Mouse (Mus musculus) neural tube, embryonic 15.5 days (tissue): ENCODE data around the gene Pced1b. TPM values are rescaled to one million over a fixed set of nuclear protein-coding genes. Genes with fewer than 3 reads are reported as not detected.

Experiments used
- ATAC-seq: fragments of 200-750 bp; cut with Nextera tagmentation; 2 replicates; pipeline ENCODE4 v1.8.0; 2017; ENCODE audit warnings: mild to moderate bottlenecking, moderate TSS enrichment, moderate library complexity; ENCODE audit not compliant: low FRiP score
- H3K27ac ChIP-seq: fragments of 300-500 bp; sonication (generic); replicated peaks from 2 replicates; pipeline ENCODE4 v1.5.1; 2015; ENCODE audit warnings: mild to moderate bottlenecking, inconsistent platforms
- H3K27me3 ChIP-seq: fragments of 300-500 bp; sonication (generic); replicated peaks from 2 replicates; pipeline ENCODE4 v1.6.1; 2015; ENCODE audit warnings: inconsistent platforms
- H3K36me3 ChIP-seq: fragments of 300-500 bp; sonication (generic); 2 replicates; pipeline ENCODE4 v1.6.1; 2015; ENCODE audit warnings: inconsistent platforms
- H3K4me1 ChIP-seq: fragments of 300-500 bp; sonication (generic); 2 replicates; pipeline ENCODE4 v1.6.1; 2015; ENCODE audit warnings: inconsistent platforms
- H3K4me2 ChIP-seq: fragments of 300-500 bp; sonication (generic); 2 replicates; pipeline ENCODE4 v1.6.1; 2015; ENCODE audit warnings: inconsistent platforms, mild to moderate bottlenecking, moderate library complexity
- H3K4me3 ChIP-seq: fragments of 300-500 bp; sonication (generic); replicated peaks from 2 replicates; pipeline ENCODE4 v1.5.1; 2015; ENCODE audit warnings: mild to moderate bottlenecking, inconsistent platforms
- H3K9ac ChIP-seq: fragments of 300-500 bp; sonication (generic); replicated peaks from 2 replicates; pipeline ENCODE4 v1.6.1; 2015; ENCODE audit warnings: mild to moderate bottlenecking, inconsistent platforms
- H3K9me3 ChIP-seq: fragments of 300-500 bp; sonication (generic); replicated peaks from 2 replicates; pipeline ENCODE4 v1.6.1; 2016; ENCODE audit warnings: inconsistent platforms
- whole genome bisulfite sequencing: fragments of 180-500 bp; shearing (Covaris S2); methylation state at CpG from one replicate; pipeline ENCODE4 v1.1.7; 2015; ENCODE audit warnings: mixed read lengths; 5-methylcytosine and 5-hydroxymethylcytosine counted together
- polyA plus RNA-seq: library from polyadenylated mRNA; unstranded; fragments of >200 nt; fragmentation: Nextera tagmentation; extraction: Ambion mirVana; gene quantifications from 2 replicates; pipeline ENCODE4 v1.2.1, GENCODE M21; 2015

The Pced1b gene
- polyA plus RNA-seq, 1 experiment from 2014 or later, result 4.0 TPM

DNA sequence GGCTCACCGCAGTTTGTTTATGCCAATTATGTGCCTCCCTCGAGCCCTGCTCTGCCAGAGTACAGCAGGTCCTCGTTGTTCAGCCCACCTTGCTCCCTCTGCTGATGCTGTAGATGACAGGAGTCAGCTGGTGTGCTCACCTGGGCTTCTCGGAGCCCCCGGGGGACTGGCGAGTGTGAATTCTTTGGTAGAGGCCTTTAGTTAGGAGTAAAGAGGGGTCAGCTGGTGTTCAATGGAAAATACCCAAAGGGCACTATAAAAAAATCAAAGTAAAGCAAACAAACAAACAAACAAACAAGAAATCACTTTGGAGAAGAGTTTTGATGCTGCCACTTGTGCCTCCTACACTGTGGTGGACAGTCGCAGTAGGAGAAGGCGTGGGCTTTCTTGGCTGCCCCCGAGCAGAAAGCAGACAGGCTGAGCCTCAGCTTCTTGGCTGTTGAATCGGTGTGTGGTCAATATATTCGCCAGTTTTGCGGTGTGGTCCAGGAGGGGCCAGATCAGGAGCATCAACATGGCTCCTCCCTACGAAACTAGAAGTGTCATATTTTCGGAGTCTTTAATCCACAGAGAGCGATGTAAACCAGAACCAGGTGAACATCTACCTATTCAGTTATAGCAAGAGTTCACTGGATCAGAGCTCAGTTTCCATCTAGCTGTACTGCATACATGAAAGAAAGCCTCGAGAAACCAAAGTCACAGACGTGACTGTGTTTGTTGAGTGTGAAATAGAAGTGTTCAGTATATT lies 11.8 kb downstream of the Pced1b start:
- no peak overlapping the region for H3K4me3 ChIP-seq
- WGBS, result 86% methylated on average over 17 of the region's 17 CpGs
- no peaks in the 10 kb centered on the region; the same call in 1 of the 2 replicates for H3K4me1 ChIP-seq
- no peak for ATAC-seq
- H3K9me3 ChIP-seq, result no peaks in the 10 kb centered on the region
- no peak overlapping the region for H3K9ac ChIP-seq
- no peaks in the 10 kb centered on the region for H3K27me3 ChIP-seq
- no peak overlapping the region for H3K27ac ChIP-seq
- H3K36me3 ChIP-seq, result no peaks in the 10 kb centered on the region
- H3K4me2 ChIP-seq, result no peak overlapping the region

DNA sequence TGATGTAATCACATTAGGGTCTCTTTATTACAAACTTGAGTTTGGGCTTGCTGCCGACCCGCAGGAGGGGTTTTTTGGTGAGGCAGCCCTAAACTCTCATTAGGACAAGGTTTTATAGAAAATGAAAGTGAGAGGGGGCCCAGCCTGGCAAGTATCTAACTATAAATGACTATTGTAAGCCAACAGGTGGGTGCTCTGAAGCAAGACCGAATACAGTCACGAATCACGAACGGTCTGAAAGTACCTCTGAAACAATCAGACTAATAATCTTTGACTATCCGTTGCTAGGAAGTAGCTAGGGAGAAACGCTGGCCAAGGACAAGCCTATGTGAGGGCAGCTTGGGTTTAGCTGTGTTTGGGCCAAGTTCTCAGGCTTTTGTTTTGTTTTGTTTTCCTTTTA lies 12.4 kb downstream of the Pced1b start:
- whole genome bisulfite sequencing, result 83% methylated on average over 8 of the region's 8 CpGs
- no peak overlapping the region for H3K9ac ChIP-seq
- H3K27me3 ChIP-seq, result no peaks in the 10 kb centered on the region
- no peaks in the 10 kb centered on the region for H3K9me3 ChIP-seq
- no peak overlapping the region for H3K27ac ChIP-seq
- no peaks in the 10 kb centered on the region for H3K36me3 ChIP-seq
- no peak overlapping the region for H3K4me3 ChIP-seq
- no peak overlapping the region for H3K4me2 ChIP-seq
- no peaks in the 10 kb centered on the region; the same call in 1 of the 2 replicates for H3K4me1 ChIP-seq
- no peak for ATAC-seq

DNA sequence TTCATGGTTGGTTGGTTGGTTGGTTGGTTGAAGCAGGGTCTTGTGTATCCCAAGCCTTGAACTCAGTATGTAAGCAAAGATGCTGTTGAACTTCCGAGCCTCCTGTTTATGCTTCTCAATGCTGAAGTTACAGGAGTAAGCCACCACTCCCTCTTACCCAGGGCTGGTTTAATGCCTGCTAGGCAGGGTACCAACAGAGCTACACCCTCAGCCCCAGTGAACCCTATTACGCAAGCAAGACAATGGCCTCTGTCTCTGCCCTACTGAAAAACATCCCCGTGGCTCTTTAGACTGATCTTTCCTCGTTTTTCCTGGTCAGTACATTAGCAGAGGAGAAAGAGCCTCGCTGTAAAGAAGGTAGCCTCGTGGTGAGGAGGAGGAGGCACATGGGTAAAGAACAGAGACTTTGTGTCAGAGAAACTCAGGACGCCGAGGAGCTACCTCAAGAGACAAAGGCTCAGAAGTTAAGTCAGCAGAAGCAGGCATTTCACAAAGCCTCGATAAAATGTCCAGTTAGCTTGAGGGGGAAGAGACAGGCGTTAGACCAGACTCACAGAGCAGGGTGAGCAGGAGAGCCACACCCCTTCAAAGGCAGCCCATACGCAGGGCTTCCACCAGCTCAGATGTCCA lies 13.2 kb downstream of the Pced1b start:
- WGBS, result 80% methylated on average over 11 of the region's 11 CpGs
- Histone ChIP-seq H3K9me3 (no peaks in the 10 kb centered on the region), H3K27ac (no peak overlapping the region), H3K27me3 (no peaks in the 10 kb centered on the region), H3K36me3 (no peaks in the 10 kb centered on the region), H3K9ac (no peak overlapping the region), H3K4me1 (no peaks in the 10 kb centered on the region; the same call in 1 of the 2 replicates), H3K4me2 (no peak overlapping the region), H3K4me3 (no peak overlapping the region)
- ATAC-seq, result no peak

DNA sequence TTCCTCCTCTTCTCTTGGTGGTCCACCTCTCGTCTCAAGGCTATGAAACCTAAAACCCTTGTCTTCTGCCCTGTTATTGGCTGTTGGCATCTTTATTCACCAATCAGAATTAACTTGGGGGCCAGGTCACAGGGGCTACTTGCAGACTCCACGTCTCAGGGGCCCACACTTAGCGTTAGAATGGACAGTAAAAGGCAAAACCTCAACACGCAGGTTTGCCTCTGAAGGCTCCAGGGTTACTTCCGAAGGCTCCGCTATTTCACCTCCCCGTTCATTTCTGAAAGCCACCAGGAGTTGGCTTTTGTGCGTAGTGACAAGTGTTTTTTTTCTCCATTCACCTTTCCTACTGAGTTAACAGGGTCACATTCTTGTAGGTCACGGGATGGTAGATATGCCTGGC lies 15.3 kb downstream of the Pced1b start:
- Histone ChIP-seq H3K36me3 (no peaks in the 10 kb centered on the region), H3K9ac (no peak overlapping the region), H3K9me3 (no peaks in the 10 kb centered on the region), H3K27me3 (no peaks in the 10 kb centered on the region), H3K4me2 (no peak overlapping the region), H3K4me3 (no peak overlapping the region), H3K4me1 (no peaks in the 10 kb centered on the region; the same call in 1 of the 2 replicates), H3K27ac (no peak overlapping the region)
- WGBS, result 81% methylated on average over 9 of the region's 9 CpGs
- ATAC-seq, result no peak

DNA sequence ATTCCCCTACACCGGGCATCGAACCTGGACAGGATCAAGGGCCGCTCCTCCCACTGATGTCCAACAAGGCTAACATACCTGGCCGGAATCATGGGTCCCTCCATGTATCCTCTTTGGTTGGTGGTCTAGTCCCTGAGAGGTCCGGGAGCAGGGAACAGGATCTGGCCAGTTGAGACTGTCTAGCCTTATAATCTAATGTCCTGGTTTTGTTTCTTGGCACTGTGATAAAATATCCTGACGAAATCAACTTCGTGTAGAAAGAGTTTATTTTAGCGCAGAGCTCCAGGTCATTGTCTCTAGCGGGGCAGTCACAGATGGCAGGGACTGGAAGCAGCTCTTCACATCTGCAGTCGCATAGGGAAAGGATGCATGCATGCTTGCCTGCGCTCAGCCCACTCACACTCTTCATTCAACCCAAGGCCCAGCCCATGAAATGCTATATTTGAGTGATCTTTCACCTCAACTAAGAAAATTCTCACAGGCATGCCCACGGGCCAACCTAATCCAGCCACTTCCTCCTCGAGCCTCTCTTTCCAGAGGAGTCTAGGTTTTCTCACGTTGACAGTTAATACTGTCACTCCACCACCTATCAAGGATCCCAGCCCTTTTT lies 19.4 kb downstream of the Pced1b start:
- H3K9me3 ChIP-seq, result no peaks in the 10 kb centered on the region
- no peak overlapping the region for H3K4me2 ChIP-seq
- H3K4me3 ChIP-seq, result no peak overlapping the region
- no peak overlapping the region for H3K9ac ChIP-seq
- H3K27ac ChIP-seq, result no peak overlapping the region
- ATAC-seq, result no peak
- H3K36me3 ChIP-seq, result no peaks in the 10 kb centered on the region
- no peaks in the 10 kb centered on the region for H3K4me1 ChIP-seq
- H3K27me3 ChIP-seq, result no peaks in the 10 kb centered on the region
- 89% methylated on average over 14 of the region's 14 CpGs for WGBS

DNA sequence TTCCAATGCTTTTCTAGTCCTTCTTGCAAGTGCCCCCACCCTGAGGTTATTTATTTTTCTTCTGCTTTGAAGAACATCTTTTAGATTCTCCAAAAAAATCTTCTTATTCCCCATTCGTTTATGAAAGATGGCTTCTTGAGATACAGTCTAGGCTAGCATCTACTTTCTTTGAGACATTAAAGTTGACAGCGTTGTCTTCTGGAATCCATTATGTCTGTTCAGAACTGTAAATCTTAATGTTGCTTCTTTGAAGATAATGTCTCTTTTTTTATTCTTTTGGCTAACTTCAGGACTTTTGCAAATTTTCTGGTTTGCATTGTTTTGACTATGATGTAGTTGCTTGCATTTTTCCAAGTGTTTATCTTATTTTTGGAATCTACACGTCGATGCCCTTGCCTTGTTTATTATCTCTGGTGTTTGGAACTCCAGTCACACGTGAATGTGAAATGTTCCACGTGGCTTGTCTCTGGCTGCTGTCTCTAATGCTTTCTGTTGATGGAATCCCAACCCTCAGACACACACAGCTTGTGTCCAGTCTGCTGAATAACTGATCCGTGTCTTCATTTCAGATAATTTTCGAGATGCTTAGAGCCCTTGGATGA lies 20.3 kb downstream of the Pced1b start:
- no peaks in the 10 kb centered on the region for H3K9me3 ChIP-seq
- ATAC-seq, result no peak
- no peaks in the 10 kb centered on the region for H3K27me3 ChIP-seq
- no peak overlapping the region for H3K27ac ChIP-seq
- H3K9ac ChIP-seq, result no peak overlapping the region
- no peaks in the 10 kb centered on the region for H3K36me3 ChIP-seq
- 70% methylated on average over 8 of the region's 8 CpGs for WGBS
- no peaks in the 10 kb centered on the region for H3K4me1 ChIP-seq
- H3K4me2 ChIP-seq, result no peak overlapping the region
- no peak overlapping the region for H3K4me3 ChIP-seq

DNA sequence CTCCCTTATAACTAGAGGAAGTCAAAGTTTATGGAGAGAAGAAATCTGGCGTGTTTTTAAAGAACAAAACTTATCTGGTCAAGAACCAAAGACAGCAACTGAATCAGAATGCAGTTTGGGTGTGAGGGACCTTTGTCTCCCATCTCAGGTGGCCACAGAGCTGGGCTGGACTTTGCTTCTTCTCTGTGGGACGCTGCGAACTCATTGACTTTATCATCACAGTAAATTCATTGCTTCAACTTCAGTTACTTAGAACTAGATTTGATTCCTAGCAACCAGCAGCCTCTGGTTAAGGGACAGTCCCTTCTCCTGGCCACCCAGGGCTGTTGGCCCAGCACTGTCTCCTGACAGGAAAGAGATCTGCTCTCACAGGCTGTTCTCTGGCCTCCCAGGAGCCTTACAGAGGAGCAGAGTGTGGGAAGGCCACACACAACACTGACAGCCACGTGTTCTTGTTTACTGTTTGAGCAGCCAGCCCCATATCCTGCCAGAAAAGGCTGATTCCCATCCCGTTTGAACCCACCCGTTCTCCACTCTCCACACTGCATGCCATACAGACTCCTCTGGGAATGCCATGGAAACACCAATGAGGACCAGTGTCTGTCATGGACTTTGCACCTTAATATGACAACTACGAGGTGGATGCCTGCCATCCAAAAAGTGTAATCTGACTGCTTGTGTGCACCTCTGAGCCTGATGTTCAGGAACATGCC lies 25.2 kb downstream of the Pced1b start:
- no peak overlapping the region for H3K27ac ChIP-seq
- WGBS, result 45% methylated on average over 7 of the region's 7 CpGs
- H3K4me2 ChIP-seq, result no peak overlapping the region
- peaks cover 16% of the 10 kb centered on the region for H3K4me1 ChIP-seq
- no peaks in the 10 kb centered on the region for H3K27me3 ChIP-seq
- ATAC-seq, result no peak
- no peak overlapping the region for H3K9ac ChIP-seq
- no peak overlapping the region for H3K4me3 ChIP-seq
- no peaks in the 10 kb centered on the region for H3K9me3 ChIP-seq
- no peaks in the 10 kb centered on the region for H3K36me3 ChIP-seq

DNA sequence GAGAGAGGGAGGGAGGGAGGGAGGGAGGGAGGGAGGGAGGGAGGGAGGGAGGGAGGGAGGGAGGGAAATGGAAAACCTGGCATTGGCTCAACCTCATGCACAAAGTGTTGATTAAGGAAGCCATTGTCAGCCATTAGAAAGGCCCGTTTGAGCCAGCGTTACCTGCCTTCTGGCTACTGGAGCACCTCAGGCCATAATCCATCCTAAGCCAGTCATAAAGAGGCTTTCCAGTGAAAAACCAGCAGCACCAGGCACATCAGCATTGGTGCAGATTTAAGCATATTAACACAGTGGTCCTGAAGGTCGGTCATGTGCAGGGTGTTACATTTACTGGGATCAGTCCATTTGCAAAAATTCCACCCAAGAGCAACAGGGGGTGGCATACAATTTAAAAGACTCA lies 25.9 kb downstream of the Pced1b start:
- WGBS, result 80% methylated on average over 3 of the region's 3 CpGs
- H3K9me3 ChIP-seq, result no peaks in the 10 kb centered on the region
- H3K27ac ChIP-seq, result no peak overlapping the region
- no peak overlapping the region for H3K4me3 ChIP-seq
- ATAC-seq, result no peak
- no peak overlapping the region for H3K9ac ChIP-seq
- no peak overlapping the region for H3K4me2 ChIP-seq
- no peaks in the 10 kb centered on the region for H3K27me3 ChIP-seq
- no peaks in the 10 kb centered on the region for H3K36me3 ChIP-seq
- H3K4me1 ChIP-seq, result peaks cover 17% of the 10 kb centered on the region

DNA sequence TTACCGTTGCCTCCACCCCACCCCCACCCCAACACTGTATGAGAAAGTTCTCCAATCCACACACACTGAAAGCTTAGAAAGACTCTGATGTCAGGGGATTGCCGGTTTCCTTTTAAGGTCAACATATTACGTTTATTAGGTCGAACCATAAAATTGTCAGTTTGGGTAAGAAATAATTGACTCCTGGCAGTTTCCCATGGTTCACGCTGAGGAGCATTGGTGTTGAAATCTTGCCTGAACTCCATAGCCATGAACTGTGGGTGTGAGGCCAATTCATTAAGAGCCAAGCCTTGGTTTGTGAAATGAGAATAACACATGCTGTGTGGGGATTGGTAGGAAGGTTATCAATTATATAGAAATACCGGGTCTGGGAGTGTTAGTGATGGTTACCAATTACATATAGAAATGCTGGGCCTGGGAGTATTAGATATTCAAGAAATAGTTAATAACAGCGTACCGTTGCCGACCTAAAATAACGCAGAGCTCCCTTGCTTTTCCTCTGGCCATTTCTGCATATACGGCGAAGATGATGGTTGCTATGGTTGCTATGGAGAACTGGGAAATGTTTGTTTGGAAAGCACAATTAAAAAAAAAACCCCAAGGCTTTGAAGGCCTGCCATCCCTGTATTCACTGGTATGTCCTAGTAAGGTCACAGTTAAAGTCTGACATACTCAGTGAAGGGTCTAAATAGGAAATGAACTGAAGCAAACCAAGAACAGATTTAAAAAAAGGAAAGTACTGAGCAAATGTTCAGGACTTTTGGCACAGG lies 28.9 kb downstream of the Pced1b start:
- 72% methylated on average over 12 of the region's 12 CpGs for WGBS
- no peak overlapping the region for H3K4me3 ChIP-seq
- H3K36me3 ChIP-seq, result no peaks in the 10 kb centered on the region
- no peak overlapping the region; the same call in 1 of the 2 replicates for H3K27ac ChIP-seq
- no peaks in the 10 kb centered on the region for H3K9me3 ChIP-seq
- no peak for ATAC-seq
- no peak overlapping the region for H3K4me2 ChIP-seq
- peaks cover 17% of the 10 kb centered on the region for H3K4me1 ChIP-seq
- H3K9ac ChIP-seq, result no peak overlapping the region
- no peaks in the 10 kb centered on the region for H3K27me3 ChIP-seq

DNA sequence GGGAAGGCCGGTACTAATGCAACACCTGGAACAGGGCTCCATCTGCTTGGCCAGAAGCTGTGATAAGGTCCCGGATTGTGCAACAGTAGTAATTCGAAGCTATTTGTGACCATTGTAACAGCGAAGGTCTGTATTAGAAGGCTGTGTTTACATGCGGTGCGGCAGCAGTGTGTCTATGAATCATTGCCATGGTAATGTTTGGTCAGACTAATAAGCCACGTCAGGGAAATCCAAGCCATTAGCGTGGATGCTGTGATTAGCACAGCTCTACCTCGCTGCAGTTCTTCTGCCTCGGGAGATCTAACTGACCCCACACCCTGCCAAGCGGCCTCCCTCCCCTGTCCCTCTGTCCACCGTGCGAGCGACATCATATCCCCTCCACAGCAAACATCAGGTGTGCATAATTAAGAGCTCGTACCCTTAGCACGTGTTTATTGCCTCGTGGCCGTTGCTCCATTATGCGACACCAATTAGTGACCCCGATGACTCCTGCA lies 29.8 kb downstream of the Pced1b start:
- Histone ChIP-seq H3K4me1 (peaks cover 17% of the 10 kb centered on the region), H3K9ac (no peak overlapping the region), H3K4me3 (no peak overlapping the region), H3K27me3 (no peaks in the 10 kb centered on the region), H3K4me2 (no peak overlapping the region), H3K27ac (0 out of 2 replicates have a peak overlapping the region, but pooled peaks have one; percentile 33), H3K36me3 (no peaks in the 10 kb centered on the region), H3K9me3 (no peaks in the 10 kb centered on the region)
- peak; percentile 61 for ATAC-seq
- WGBS, result 34% methylated on average over 20 of the region's 20 CpGs

DNA sequence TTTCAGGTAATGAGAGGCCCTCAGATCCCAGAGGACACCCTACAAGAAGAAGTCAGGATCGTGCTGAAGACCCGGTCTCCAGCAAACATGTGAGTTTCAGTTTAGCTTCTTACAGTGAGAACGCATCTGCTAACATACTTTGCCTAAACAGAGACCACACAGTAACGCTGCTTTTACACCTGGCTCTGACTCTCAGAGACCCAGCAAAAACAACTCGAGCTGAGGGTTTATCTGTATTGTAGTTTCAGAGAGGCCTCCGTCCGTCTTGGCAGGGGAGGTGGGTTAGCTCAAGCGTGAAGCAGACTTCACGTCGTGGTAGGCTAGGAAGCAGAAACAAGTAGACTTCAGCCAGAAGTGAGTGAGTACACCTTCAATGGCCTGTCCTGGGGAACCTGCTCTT lies 30.4 kb downstream of the Pced1b start:
- no peak for ATAC-seq

More for the DNA sequence above, 30.4 kb downstream of the Pced1b start:
- WGBS, result 68% methylated on average over 10 of the region's 10 CpGs
- no peaks in the 10 kb centered on the region for H3K36me3 ChIP-seq
- 0 out of 2 replicates have a peak overlapping the region, but pooled peaks have one; percentile 33 for H3K27ac ChIP-seq
- no peaks in the 10 kb centered on the region for H3K9me3 ChIP-seq
- no peak overlapping the region for H3K9ac ChIP-seq
- no peak overlapping the region for H3K4me3 ChIP-seq
- H3K4me2 ChIP-seq, result no peak overlapping the region
- H3K27me3 ChIP-seq, result no peaks in the 10 kb centered on the region
- H3K4me1 ChIP-seq, result peaks cover 20% of the 10 kb centered on the region
